Mouse (Mus musculus): ENCODE measurements around the gene Clmn.
A peak's percentile ranks its signal among the peaks of the same experiment; 100 is the strongest.

Clmn gene

DNA sequence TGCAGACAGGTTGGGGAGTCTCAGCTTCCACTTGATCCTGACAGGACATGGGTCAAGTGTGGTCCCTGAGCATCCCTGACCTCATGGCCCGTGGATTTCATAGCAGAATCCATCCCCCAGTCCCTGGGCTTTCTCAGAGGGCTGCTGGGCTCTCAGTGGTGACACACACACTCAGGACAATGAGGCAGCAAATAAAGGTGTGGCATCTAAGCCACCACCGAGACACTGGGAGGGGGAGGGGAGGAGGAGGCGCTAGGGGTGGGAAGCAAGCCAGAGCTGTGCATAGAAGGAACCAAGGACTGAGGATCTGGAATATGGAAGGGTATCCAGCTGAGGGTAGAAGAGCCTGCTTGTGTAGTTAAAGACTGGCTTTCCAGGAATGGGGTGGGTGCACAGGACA is 11.2 kb upstream of the Clmn start:
- no peak for DNase-seq

DNA sequence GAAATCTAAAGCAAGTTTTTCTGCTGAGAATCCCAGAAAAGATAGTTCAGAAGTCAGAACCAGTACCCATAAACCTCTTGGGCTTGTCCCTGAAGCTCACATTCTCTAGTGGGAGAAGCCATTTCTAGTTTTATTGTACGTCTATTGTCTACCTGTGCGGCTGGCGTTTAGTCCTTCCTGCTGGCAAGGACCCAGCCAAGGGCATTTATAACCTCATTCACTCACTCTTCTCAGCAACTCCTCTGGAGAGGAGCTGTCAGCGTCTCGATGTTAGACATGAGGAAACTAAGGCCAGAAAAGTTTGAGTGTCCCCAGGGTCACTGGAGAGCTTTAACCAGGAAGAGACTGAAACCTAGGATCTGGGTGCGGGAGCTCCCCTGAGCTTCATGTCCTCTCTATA is 7.1 kb upstream of the Clmn start:
- no peak for DNase-seq

DNA sequence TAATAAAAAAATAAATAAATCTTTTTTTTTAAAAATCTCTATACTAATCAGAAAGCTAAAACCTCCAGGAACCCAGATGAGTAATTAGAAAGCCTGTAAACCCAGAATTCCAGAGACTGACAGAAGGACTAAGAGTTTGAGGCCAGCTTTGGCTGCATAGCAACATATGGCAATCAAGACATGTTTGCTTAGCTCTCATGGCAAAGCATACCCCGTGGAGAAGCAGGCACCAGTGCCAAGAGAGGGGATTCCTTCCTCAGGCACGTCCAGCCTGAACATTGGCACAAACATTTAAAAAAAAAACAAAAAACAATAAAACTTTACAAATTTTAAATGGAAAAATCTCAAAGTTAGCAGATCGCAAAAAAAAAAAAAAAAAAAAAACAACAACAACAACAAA is 4.9 kb upstream of the Clmn start:
- no peak for DNase-seq

DNA sequence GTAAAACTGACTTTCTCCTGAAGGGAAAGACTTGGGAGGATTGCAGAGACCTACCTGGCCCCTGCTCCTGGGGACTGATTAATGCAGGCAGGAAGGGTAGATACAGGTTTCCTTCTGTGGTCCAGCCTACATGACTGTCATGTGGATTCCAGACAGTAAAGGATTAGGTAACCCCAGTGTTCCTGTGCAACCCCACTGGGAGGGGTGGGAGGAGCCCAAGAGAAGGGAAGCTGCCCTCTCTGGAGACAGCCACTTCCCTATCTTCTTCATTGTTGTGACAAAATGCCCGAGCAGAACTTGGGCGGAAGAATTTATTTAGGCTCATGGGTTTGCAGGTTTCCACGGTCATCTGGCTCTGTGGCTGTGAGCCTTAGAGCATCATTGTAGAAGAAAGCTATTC is 3.6 kb upstream of the Clmn start:
- DNase-seq, result no peak

DNA sequence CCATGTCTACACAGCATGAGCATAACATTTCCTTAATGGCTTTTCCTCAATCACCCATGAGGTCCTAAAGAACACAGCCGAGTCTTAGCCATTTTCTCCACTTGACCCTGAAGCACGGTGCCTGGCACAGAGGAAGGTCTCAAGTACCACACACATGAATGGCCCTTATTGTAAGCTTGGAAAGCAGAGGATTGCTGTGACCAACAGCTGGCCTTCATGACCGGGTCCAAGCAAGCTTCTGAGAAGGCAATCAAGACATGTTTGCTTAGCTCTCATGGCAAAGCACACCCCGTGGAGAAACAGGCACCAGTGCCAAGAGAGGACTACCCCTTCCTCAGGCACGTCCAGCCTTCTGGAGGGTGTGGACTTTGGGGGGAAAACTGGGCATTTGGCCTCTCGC is 3.0 kb upstream of the Clmn start:
- no peak for DNase-seq

DNA sequence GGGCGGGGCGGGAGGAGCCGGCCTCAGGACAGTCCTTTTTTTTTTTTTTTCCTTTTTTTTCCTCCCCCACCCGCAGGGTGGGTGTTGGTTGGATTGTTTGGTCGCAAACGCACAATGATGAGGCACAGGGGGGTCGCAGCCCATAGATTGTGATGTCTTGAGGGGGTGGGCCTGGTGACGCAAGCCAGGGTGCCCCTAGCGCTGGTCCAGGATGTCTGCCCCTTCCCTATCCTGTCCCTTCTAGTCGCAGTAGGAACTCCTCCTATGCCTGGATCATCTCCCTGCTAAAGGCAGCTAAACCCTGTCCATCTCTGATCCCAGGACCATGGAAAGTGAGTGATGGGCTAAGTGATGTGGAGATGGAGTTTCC is 275 bp upstream of the Clmn start:
- no peak for DNase-seq

DNA sequence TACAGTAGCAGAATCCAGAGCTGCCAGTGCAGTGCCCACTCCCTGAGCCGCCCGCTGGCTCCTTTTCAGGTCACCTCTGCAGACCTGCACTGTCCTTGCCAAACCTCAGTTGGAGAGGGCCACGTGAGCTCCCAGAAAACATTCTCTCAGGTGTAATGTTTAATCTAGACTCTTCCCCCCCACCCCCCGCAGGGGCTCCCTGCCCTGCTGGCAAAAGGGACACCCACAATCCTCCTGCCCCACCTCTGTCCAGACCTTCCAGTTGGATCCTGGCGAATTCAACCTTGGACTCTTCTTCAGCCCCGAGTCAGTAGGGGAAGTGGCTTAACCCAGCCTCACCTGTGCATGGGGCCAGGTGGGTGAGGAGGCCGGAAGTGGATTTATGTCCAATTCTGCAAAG is 1.2 kb downstream of the Clmn start:
- no peak for DNase-seq

DNA sequence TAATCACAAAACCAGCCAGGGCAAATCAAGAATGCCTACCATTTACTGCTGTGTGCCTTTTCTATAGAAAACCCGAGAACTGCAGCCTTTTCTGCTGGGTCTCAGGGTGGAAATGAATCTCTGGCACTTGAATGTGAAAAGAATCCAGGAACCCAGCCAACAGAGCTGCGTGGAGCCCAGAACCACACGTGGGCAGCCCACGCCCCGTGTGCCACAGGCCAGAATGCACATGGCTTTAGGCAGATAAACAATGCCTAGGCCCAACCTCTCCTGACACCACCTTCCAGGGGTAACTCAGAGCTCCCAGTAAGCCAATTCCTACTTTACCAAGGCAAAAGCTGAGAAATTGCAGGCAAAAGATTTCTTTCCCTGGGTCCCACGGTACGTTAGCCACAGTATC is 5.7 kb downstream of the Clmn start:
- no peak for DNase-seq

DNA sequence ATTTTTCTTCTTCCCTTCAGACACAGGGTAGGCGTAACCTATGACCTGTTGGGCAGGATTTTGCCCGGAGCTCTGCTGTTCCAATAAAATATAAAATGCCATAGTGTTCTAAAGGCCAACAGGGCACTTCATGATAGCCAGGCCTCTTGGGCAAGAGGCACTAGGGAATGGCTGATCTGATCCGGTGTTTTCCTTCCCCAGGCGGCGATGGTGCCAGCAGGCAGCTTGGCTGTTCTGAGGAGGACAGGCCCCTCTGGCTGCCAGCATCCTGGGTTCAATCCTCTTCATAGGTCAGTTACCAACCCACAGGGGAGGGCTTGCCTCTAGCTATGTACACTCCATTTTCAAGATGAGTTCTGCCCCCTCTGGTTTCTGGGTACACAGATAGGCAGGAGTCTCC is 6.1 kb downstream of the Clmn start:
- no peak for DNase-seq

DNA sequence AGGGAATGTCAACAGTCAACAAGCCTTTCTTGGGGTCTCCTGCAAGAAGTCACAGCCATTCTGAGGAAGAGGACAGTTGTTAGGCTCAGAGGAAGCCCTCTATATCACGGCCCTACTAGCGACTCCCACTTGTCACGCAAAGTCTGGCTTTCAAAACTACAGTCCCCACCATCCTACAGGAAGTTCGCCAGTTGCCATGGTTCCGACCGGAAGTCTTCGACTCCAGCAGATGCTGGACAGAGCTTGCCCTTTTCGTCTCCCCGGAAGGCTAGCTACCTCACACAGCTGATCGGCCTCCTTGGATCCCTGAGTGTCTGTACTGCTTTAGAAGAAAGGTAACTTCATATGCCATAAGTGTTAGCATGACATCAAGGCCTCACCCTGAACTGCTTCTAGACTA is 7.3 kb downstream of the Clmn start:
- no peak for DNase-seq

DNA sequence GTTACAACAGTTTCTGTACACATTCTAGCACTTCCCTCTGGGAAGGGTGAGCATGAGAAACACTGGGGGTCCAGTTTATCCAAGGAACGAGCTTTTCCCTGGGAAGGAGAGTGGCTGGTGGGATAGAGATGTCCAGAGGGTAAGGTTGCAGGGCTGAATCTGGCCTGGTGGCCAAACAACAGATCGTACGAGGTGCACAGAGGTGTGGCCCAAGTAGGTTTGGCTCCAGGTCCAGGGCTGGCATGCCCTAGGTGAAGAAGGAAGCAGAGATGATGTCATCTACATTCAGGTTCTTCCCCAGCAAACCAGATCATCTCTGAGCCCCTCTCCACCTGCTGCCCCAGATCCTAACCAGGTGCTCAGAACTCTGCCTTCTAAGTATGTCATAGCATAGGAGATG is 8.3 kb downstream of the Clmn start:
- no peak for DNase-seq

DNA sequence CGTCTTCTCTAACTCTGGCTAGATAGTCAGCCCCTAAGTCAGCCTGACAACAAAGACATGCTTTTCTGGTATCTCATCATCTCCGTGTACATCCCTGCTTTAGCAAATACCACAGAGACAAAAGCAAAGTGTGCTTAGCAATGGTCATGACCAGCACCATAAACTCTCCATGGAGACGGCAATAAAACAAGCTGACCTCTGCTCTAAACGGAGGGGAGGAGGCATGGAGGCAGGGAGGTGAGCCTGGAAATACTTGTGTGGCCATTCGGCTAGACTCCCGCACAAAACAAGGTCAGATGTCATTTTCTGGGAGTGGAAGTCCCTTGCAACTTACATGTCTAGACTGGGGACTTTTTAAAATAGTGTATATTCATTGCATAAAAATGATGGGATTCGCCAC is 9.3 kb downstream of the Clmn start:
- DNase-seq, result no peak

DNA sequence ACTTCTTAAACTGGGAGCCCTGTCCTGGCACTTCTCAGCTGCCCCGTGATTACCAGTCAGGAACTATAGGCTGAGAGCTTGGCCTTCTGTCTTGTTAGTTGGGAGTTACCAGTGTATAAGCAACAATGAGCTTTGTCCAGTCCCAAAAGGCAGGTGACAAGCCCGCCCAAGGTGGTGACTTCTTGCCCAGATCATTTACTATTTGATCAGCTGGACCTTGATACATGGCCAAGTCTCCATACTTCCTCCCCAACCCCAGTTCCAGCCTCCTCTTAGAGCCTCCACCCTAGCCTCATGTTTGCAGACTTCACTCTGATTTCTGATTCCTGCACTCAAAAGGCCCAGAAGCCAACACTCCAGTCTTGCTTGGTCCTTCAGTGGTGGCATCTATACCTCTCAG is 10.1 kb downstream of the Clmn start:
- no peak for DNase-seq

DNA sequence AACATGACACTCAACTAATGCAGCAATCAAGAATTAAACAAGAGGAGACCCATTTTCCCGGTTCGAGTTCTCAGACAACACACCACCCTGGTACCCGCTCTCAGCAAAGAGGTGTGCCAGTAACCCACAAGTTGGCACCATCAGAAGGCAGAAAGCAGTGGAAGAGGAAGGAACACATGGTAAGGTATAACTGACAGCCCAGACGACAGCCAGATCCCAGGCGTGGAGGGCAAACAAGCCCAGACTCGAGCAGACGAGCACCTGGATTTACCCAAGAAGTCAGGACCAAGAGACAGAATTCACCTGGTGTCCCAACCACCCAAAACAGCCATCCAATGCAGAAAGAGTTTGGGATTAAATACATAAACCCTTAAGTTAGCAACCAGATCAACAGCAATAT is 11.5 kb downstream of the Clmn start:
- no peak for DNase-seq

DNA sequence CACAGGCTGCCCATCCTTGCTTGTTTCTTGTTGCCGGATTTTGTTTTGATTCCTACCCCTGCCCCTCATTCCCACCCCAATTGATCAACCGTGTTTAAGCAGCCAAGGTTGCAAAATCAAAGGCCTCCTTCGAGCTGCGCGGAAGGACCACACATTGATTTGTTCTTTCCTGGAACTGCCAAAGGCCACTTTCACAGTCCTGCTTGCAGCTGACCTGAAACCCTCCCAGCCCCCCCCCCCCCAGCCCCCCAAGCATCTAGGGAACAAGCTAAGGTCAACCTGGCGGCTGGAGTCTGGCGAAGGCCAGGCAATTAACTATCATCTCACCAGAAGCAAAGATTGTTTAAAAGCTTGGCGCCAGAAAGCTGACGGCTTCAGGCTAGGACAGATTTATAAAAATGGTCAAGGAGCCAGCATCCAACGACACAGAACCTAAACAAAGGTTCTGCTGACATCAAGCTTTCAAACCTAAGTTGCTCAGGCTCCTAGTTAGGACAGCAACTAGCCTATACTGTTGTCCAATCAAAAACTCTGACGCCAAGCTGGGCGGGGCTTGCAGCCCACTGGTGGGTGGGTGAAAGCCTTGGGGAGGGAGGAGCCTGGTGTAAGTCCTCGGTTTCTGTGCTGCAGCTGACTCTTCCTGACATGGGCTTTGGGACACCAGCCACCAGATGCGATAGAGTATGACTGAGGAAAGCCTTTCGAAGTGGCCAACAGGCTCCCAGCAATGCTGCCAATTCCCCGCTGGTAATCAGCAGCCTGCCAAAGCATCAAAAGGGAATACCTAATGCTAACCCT is 13.0 kb downstream of the Clmn start:
- no peak for DNase-seq

DNA sequence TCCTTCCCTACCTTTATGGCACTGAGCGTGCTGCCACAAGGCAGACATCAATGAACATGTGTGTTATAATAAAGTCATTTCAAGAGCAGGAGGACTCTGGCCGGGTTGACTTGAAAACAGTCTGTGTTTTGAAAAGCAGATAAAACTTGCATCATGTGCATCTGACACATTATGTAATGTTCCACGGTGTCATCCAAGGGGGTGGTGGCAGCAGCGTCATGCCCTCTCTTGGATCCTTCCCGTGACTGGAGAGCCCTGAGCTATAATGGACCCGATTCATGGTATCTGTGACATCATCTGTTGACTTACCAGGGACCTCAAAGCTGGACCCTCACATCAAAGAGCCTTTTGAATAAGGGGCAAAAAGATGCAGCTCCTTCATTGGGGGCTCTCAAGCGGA is 14.8 kb downstream of the Clmn start:
- no peak for DNase-seq

DNA sequence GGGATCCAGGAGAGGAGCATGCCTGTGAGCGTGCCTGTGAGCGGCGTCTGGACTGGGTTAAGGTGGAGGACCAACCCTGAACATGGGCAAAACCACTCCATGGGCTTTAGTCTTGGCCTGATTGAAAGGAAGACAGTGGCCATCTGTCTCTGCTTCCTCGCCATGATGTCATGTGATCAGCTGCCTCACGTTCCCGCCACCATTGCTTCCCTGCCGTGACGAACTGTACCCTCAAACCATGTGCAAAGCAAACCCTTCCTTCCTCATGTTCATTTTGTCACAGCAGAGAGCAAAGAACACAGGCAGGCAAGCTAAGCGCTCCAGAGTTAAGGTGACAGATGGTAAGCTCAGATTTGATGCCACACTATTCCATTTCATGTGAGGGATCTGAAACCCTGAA is 16.2 kb downstream of the Clmn start:
- DNase-seq, result no peak

DNA sequence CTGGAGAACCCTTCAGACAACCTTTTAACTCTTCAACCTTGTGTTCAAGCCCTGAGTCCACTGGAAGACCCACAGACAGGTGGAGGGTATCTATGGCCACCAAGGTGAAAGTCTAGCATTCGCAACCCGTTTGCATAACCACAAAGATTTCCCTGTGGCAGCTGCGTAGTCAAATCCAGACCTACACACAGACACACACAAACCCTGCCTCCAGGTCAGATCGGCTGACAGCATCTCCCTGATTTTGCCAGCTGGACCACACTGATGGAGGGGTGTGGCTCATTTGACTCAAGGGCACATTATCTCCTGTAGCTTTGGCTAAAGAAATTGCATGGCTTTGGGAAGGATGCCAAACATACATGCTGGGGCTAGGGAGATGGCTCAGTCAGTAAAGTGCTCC is 17.6 kb downstream of the Clmn start:
- DNase-seq, result no peak

DNA sequence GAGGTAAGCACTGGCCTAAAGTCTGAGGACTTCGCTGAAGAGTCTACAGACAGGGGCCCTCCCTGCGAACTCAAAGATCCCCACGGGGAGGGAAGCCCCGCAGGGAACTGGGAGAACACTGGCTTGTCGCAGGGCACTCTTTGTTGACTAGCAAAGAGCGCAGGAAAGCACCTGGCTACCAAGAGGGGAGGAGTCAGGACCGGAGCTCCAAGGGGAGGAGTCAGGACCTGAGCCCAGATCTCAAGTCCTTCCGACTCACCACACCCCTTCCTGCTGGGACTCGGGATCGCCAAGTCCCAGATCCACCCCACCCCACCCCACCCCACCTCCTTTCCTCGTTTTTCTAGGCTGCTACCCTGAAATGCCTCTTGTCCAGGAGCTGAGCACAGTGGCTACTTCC is 19.2 kb downstream of the Clmn start:
- DNase-seq, result no peak

DNA sequence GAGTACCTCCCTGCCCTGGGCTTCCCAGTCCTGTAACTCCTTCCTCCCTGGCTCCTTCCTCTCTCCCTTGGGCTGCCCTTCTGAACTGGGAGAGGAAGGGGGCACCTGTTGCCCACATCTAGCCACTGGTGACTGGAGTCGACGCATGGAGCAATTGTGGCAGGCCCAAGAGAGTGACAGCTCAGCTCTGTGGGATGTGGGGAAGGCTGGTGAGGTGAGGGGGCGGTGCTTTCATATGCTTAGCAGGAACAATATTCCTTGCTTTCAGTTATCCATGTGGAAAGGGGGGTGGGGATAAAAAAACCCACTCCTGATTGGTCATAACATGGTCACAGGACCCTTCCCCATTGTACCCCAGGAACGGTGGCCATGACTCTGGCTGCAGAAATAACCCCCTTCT is 19.9 kb downstream of the Clmn start:
- no peak for DNase-seq

DNA sequence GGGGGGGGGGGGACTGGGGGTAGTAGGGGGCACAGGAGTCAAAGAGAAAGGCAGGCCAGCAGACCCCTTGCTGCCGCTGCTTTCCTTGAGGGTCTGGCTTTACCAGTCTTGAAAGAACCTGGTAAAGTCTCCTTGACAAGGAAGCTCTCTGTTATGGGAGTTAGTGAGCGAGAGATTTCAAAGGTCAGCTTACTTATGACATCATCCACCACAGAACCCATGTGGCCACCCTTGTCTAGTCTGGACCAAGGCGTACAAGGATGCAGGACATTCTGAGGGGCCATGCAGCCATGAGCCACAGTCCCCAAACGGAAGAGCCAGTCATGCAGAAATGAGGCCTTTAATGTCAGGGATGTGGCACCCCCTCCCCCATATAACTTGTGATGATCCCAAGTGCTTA is 20.6 kb downstream of the Clmn start:
- no peak for DNase-seq

DNA sequence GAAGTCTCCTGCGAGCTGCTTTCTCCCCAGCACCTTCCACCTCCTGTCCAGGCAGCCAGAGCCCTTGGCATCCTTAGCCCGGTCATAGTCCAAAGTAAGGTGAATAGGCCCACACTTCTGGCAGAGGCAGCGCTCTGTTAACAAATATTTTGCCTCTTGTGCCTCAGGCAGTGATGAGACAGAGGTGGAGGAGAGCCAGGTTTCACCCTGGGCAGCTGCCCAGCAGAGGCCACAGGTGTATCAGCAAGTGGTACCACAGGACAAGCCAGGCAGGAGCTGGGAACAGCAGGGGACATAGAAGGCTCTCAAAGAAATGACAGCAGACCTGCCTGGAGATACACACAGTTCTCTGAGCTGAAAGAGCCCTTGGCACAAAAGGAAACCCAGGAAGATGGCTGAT is 23.6 kb downstream of the Clmn start:
- DNase-seq, result no peak

DNA sequence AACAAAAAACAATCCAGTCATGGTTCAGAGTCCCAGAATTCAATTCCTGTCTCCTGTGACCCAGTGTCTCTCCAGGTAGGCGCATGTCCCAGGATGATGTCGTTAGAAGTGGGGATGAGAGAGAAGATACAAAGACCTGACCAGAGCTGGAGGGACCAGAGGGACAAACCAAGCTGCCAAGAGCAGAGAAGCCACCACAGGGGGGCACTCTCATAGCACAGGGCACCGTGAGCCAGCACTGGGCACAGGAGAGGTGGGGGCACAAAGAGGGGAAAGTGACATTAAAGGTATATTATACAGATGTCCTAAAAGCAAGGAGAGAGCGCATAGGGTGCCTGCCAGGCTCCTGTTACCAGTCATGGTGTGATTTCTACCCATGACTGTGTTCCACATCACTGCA is 25.9 kb downstream of the Clmn start:
- DNase-seq, result peak; percentile 49 to 51

DNA sequence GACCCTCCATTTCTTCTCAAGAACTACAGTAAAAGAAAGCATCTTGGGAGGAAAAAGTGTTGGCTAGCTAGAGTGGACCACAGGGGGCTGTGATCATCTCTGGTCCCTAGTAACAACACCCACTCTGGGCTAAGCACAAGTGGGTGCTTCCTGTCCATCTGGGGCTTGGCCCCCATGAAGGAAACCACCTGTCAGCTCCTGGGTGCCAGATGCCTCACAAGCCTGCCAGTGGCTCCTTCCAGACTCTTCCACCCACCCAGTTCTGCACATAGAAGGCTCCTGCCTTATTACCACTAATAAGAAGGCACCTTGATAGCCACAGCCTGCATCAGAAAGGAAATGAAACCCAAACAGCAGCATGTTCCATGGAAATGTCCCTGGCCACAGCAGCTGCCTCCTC is 26.4 kb downstream of the Clmn start:
- DNase-seq, result no peak

DNA sequence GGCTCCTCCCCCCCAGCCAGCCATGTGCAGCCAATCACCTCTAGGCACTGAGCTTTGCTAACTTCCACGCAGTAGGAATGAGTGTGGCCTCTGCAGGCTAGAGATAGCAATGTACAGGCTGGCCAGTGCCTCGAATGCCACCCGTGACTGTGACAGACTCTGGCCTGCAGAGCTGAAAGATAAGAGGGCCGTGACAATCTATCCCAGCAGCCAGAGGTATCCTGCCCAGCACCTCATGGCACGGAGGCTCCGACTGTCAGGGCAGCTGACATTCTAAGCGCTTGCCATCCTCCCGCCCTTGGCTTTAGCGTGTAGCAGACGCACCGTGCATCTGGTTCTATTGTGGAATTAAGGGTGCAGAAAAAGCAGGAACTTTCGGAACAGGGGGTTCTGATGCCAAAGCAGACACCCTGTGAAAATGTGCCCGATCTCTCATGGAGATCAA is 26.9 kb downstream of the Clmn start:
- DNase-seq, result no peak
